Mouse (Mus musculus) forebrain, embryonic 13.5 days (tissue): Measurements from ENCODE around the gene Foxn3. TPM values are rescaled to one million over a fixed set of nuclear protein-coding genes. Genes with fewer than 3 reads are reported as not detected.
A peak's percentile ranks its signal among the peaks of the same experiment; 100 is the strongest.

Experiments used
- ATAC-seq: fragments of 200-750 bp; cut with Nextera tagmentation; 2 replicates; pipeline ENCODE4 v1.8.0; 2017
- H3K27ac ChIP-seq: fragments of 300-500 bp; sonication (generic); 2 replicates; pipeline ENCODE4 v1.5.1; 2015; ENCODE audit warnings: inconsistent platforms, mild to moderate bottlenecking, moderate library complexity
- H3K27me3 ChIP-seq: fragments of 300-500 bp; sonication (generic); 2 replicates; pipeline ENCODE4 v1.6.1; 2015; ENCODE audit warnings: mild to moderate bottlenecking, inconsistent platforms
- H3K36me3 ChIP-seq: fragments of 300-500 bp; sonication (generic); 2 replicates; pipeline ENCODE4 v1.6.1; 2015; ENCODE audit warnings: mild to moderate bottlenecking, inconsistent platforms; ENCODE audit not compliant: poor library complexity, severe bottlenecking
- H3K4me1 ChIP-seq: fragments of 300-500 bp; sonication (generic); 2 replicates; pipeline ENCODE4 v1.6.1; 2015; ENCODE audit warnings: inconsistent platforms
- H3K4me2 ChIP-seq: fragments of 300-500 bp; sonication (generic); 2 replicates; pipeline ENCODE4 v1.6.1; 2015; ENCODE audit warnings: inconsistent platforms, mild to moderate bottlenecking, moderate library complexity
- H3K4me3 ChIP-seq: fragments of 300-500 bp; sonication (generic); 2 replicates; pipeline ENCODE4 v1.5.1; 2015; ENCODE audit warnings: mild to moderate bottlenecking, inconsistent platforms
- H3K9ac ChIP-seq: fragments of 300-500 bp; sonication (generic); 2 replicates; pipeline ENCODE4 v1.6.1; 2015; ENCODE audit warnings: mild to moderate bottlenecking, inconsistent platforms
- H3K9me3 ChIP-seq: fragments of 300-500 bp; sonication (generic); replicated peaks from 2 replicates; pipeline ENCODE4 v1.6.1; 2016; ENCODE audit warnings: inconsistent platforms
- WGBS: fragments of 180-500 bp; shearing (Covaris S2); methylation state at CpG from one replicate; pipeline ENCODE4 v1.1.7; 2015; 5-methylcytosine and 5-hydroxymethylcytosine counted together
- polyA plus RNA-seq: library from polyadenylated mRNA; unstranded; fragments of >200 nt; fragmentation: Nextera tagmentation; extraction: Ambion mirVana; gene quantifications from 2 replicates; pipeline ENCODE4 v1.2.1, GENCODE M21; 2015

The Foxn3 gene
- polyA plus RNA-seq, 1 experiment from 2014 or later: 83.5 TPM

- 70% methylated on average over 11 of the region's 11 CpGs for WGBS
- peaks cover 34% of the 10 kb centered on the region for H3K4me1 ChIP-seq
- H3K9me3 ChIP-seq: no peaks in the 10 kb centered on the region
- ATAC-seq: no peak
- H3K4me2 ChIP-seq: peak overlapping the region; percentile 72
- H3K36me3 ChIP-seq: peaks cover 4% of the 10 kb centered on the region; the same call in 1 of the 2 replicates
- no peaks in the 10 kb centered on the region for H3K27me3 ChIP-seq
- H3K9ac ChIP-seq: no peak overlapping the region
- H3K4me3 ChIP-seq: no peak overlapping the region
- no peak overlapping the region for H3K27ac ChIP-seq
Observed at GRCm38 (mm10) chr12:99560701-99561332, 2.6 kb downstream of the Foxn3 start.

- H3K9me3 ChIP-seq: no peaks in the 10 kb centered on the region
- H3K9ac ChIP-seq: no peak overlapping the region
- no peak overlapping the region for H3K27ac ChIP-seq
- peaks cover 31% of the 10 kb centered on the region for H3K4me1 ChIP-seq
- H3K4me3 ChIP-seq: no peak overlapping the region
- peaks cover 4% of the 10 kb centered on the region; the same call in 1 of the 2 replicates for H3K36me3 ChIP-seq
- 90% methylated on average over 11 of the region's 11 CpGs for WGBS
- H3K27me3 ChIP-seq: no peaks in the 10 kb centered on the region
- no peak overlapping the region for H3K4me2 ChIP-seq
- no peak for ATAC-seq
Observed at GRCm38 (mm10) chr12:99559483-99559882, 3.9 kb downstream of the Foxn3 start.

- 74% methylated on average over 4 of the region's 4 CpGs for WGBS
- Histone ChIP-seq H3K9me3 (no peaks in the 10 kb centered on the region), H3K4me2 (no peak overlapping the region), H3K9ac (no peak overlapping the region), H3K27ac (no peak overlapping the region), H3K4me1 (peaks cover 26% of the 10 kb centered on the region), H3K4me3 (no peak overlapping the region), H3K36me3 (peaks cover 4% of the 10 kb centered on the region; the same call in 1 of the 2 replicates), H3K27me3 (no peaks in the 10 kb centered on the region)
- ATAC-seq: no peak
Observed at GRCm38 (mm10) chr12:99558476-99558875, 4.9 kb downstream of the Foxn3 start.

- no peak overlapping the region for H3K4me2 ChIP-seq
- no peak overlapping the region for H3K27ac ChIP-seq
- no peaks in the 10 kb centered on the region for H3K27me3 ChIP-seq
- H3K36me3 ChIP-seq: peaks cover 4% of the 10 kb centered on the region; the same call in 1 of the 2 replicates
- H3K9ac ChIP-seq: no peak overlapping the region
- no peak overlapping the region for H3K4me3 ChIP-seq
- ATAC-seq: no peak
- H3K4me1 ChIP-seq: peaks cover 26% of the 10 kb centered on the region
- H3K9me3 ChIP-seq: no peaks in the 10 kb centered on the region
- 62% methylated on average over 8 of the region's 8 CpGs for WGBS
Observed at GRCm38 (mm10) chr12:99557498-99557897, 5.9 kb downstream of the Foxn3 start.

GRCm38 (mm10) chr12:99550629-99551028 is 12.8 kb downstream of the Foxn3 start:
- Histone ChIP-seq H3K4me2 (no peak overlapping the region), H3K27me3 (no peaks in the 10 kb centered on the region), H3K9me3 (no peaks in the 10 kb centered on the region), H3K4me1 (no peaks in the 10 kb centered on the region), H3K9ac (no peak overlapping the region), H3K36me3 (no peaks in the 10 kb centered on the region), H3K4me3 (no peak overlapping the region), H3K27ac (no peak overlapping the region)
- ATAC-seq: no peak
- 63% methylated on average over 8 of the region's 8 CpGs for WGBS

- no peak for ATAC-seq
- no peaks in the 10 kb centered on the region for H3K27me3 ChIP-seq
- H3K4me3 ChIP-seq: no peak overlapping the region
- H3K36me3 ChIP-seq: no peaks in the 10 kb centered on the region
- H3K9me3 ChIP-seq: no peaks in the 10 kb centered on the region
- WGBS: 96% methylated on average over 10 of the region's 10 CpGs
- no peak overlapping the region for H3K9ac ChIP-seq
- no peak overlapping the region for H3K27ac ChIP-seq
- H3K4me2 ChIP-seq: no peak overlapping the region
- 0 out of 2 replicates have a peak, but pooled peaks cover 2% of the 10 kb centered on the region for H3K4me1 ChIP-seq
Observed at GRCm38 (mm10) chr12:99549811-99550210, 13.6 kb downstream of the Foxn3 start.

GRCm38 (mm10) chr12:99548419-99548818 is 15.0 kb downstream of the Foxn3 start:
- H3K9ac ChIP-seq: no peak overlapping the region
- H3K4me2 ChIP-seq: no peak overlapping the region
- no peak overlapping the region for H3K4me3 ChIP-seq
- peaks cover 6% of the 10 kb centered on the region for H3K36me3 ChIP-seq
- no peaks in the 10 kb centered on the region for H3K27me3 ChIP-seq
- no peak overlapping the region for H3K27ac ChIP-seq
- H3K9me3 ChIP-seq: no peaks in the 10 kb centered on the region
- ATAC-seq: no peak
- 85% methylated on average over 7 of the region's 7 CpGs for WGBS
- H3K4me1 ChIP-seq: 0 out of 2 replicates have a peak, but pooled peaks cover 2% of the 10 kb centered on the region

- 0 out of 2 replicates have a peak, but pooled peaks cover 2% of the 10 kb centered on the region for H3K4me1 ChIP-seq
Observed at GRCm38 (mm10) chr12:99547295-99547694, 16.1 kb downstream of the Foxn3 start.

GRCm38 (mm10) chr12:99545270-99545770 is 18.1 kb downstream of the Foxn3 start:
- 71% methylated on average over 6 of the region's 6 CpGs for WGBS
- no peak for ATAC-seq

More at GRCm38 (mm10) chr12:99547295-99547694, 16.1 kb downstream of the Foxn3 start:
- Histone ChIP-seq H3K36me3 (peaks cover 7% of the 10 kb centered on the region), H3K9ac (no peak overlapping the region), H3K27ac (no peak overlapping the region), H3K4me3 (no peak overlapping the region), H3K27me3 (no peaks in the 10 kb centered on the region), H3K4me2 (no peak overlapping the region), H3K9me3 (no peaks in the 10 kb centered on the region)
- 85% methylated on average over 6 of the region's 6 CpGs for WGBS
- ATAC-seq: no peak

GRCm38 (mm10) chr12:99544262-99545128 is 18.9 kb downstream of the Foxn3 start:
- peaks cover 7% of the 10 kb centered on the region for H3K36me3 ChIP-seq
- H3K4me2 ChIP-seq: no peak overlapping the region
- no peak for ATAC-seq
- 0 out of 2 replicates have a peak, but pooled peaks cover 2% of the 10 kb centered on the region for H3K4me1 ChIP-seq
- H3K27ac ChIP-seq: no peak overlapping the region
- no peaks in the 10 kb centered on the region for H3K9me3 ChIP-seq
- no peak overlapping the region for H3K4me3 ChIP-seq
- H3K27me3 ChIP-seq: no peaks in the 10 kb centered on the region
- no peak overlapping the region for H3K9ac ChIP-seq
- WGBS: 90% methylated on average over 15 of the region's 15 CpGs

More at GRCm38 (mm10) chr12:99545270-99545770, 18.1 kb downstream of the Foxn3 start:
- H3K9ac ChIP-seq: no peak overlapping the region
- H3K27ac ChIP-seq: no peak overlapping the region
- H3K4me3 ChIP-seq: no peak overlapping the region
- no peaks in the 10 kb centered on the region for H3K27me3 ChIP-seq
- no peaks in the 10 kb centered on the region for H3K9me3 ChIP-seq
- H3K4me2 ChIP-seq: no peak overlapping the region
- peaks cover 7% of the 10 kb centered on the region for H3K36me3 ChIP-seq
- H3K4me1 ChIP-seq: 0 out of 2 replicates have a peak, but pooled peaks cover 2% of the 10 kb centered on the region

- Histone ChIP-seq H3K4me2 (no peak overlapping the region), H3K9me3 (no peaks in the 10 kb centered on the region), H3K4me1 (0 out of 2 replicates have a peak, but pooled peaks cover 2% of the 10 kb centered on the region), H3K9ac (no peak overlapping the region), H3K27me3 (no peaks in the 10 kb centered on the region), H3K4me3 (no peak overlapping the region), H3K27ac (no peak overlapping the region), H3K36me3 (peaks cover 7% of the 10 kb centered on the region)
- no peak for ATAC-seq
- WGBS: 96% methylated on average over 7 of the region's 7 CpGs
Observed at GRCm38 (mm10) chr12:99543421-99544195, 19.8 kb downstream of the Foxn3 start.
